Mouse (Mus musculus): ENCODE data around the gene Tex264. TPM values are rescaled to one million over a fixed set of nuclear protein-coding genes. Genes with fewer than 3 reads are reported as not detected.
A peak's percentile ranks its signal among the peaks of the same experiment; 100 is the strongest.

The Tex264 gene
- polyA plus RNA-seq, 1 experiment, result 46.5 TPM

GRCm38 (mm10) chr9:106716232-106716631 lies 30.5 kb upstream of the Tex264 start:
- no peak overlapping the region for H3K27ac ChIP-seq (ENCODE audit: insufficient read depth, low read length)
- H3K27me3 ChIP-seq (ENCODE audit: control insufficient read depth, insufficient read depth, low read length), result no peaks in the 10 kb centered on the region
- H3K4me3 ChIP-seq (ENCODE audit: extremely low read depth, insufficient read depth, insufficient read length), result no peak overlapping the region
- no peak for TF ChIP-seq CTCF (IDR thresholded peaks at IDR 0.05; ENCODE audit: extremely low read depth, insufficient read depth, insufficient read length, insufficient replicate concordance)
- no peak for TF ChIP-seq POLR2A (IDR thresholded peaks at IDR 0.05; ENCODE audit: low read depth, low read length)
- no peaks in the 10 kb centered on the region for H3K4me1 ChIP-seq (ENCODE audit: control insufficient read depth, insufficient read depth, insufficient read length)
- peaks cover 33% of the 10 kb centered on the region for H3K36me3 ChIP-seq (ENCODE audit: control insufficient read depth, insufficient read depth, low read length)
- WGBS, result 94% methylated on average over 2 of the region's 2 CpGs
- DNase-seq (ENCODE audit: low read depth in 1 of 2, low spot score in 2 of 2), result no peak

GRCm38 (mm10) chr9:106712470-106712869 lies 26.7 kb upstream of the Tex264 start:
- Histone ChIP-seq H3K27ac (ENCODE audit: insufficient read depth, low read length) (no peak overlapping the region), H3K4me3 (ENCODE audit: extremely low read depth, insufficient read depth, insufficient read length) (no peak overlapping the region), H3K36me3 (ENCODE audit: control insufficient read depth, insufficient read depth, low read length) (peaks cover 30% of the 10 kb centered on the region), H3K4me1 (ENCODE audit: control insufficient read depth, insufficient read depth, insufficient read length) (no peaks in the 10 kb centered on the region), H3K27me3 (ENCODE audit: control insufficient read depth, insufficient read depth, low read length) (no peaks in the 10 kb centered on the region)
- WGBS, result 97% methylated on average over 2 of the region's 2 CpGs
- no peak for TF ChIP-seq CTCF (IDR thresholded peaks at IDR 0.05; ENCODE audit: extremely low read depth, insufficient read depth, insufficient read length, insufficient replicate concordance)
- no peak for TF ChIP-seq POLR2A (IDR thresholded peaks at IDR 0.05; ENCODE audit: low read depth, low read length)
- no peak for DNase-seq (ENCODE audit: low read depth in 1 of 2, low spot score in 2 of 2)

GRCm38 (mm10) chr9:106692973-106693481 lies 7.3 kb upstream of the Tex264 start:
- WGBS, result 94% methylated on average over 11 of the region's 11 CpGs
- Histone ChIP-seq H3K36me3 (ENCODE audit: control insufficient read depth, insufficient read depth, low read length) (peaks cover 11% of the 10 kb centered on the region), H3K27ac (ENCODE audit: insufficient read depth, low read length) (no peak overlapping the region), H3K4me1 (ENCODE audit: control insufficient read depth, insufficient read depth, insufficient read length) (no peaks in the 10 kb centered on the region), H3K27me3 (ENCODE audit: control insufficient read depth, insufficient read depth, low read length) (no peaks in the 10 kb centered on the region), H3K4me3 (ENCODE audit: extremely low read depth, insufficient read depth, insufficient read length) (no peak overlapping the region)
- DNase-seq (ENCODE audit: low read depth in 1 of 2, low spot score in 2 of 2), result no peak
- TF ChIP-seq CTCF (IDR thresholded peaks at IDR 0.05; ENCODE audit: extremely low read depth, insufficient read depth, insufficient read length, insufficient replicate concordance), result no peak
- TF ChIP-seq POLR2A (IDR thresholded peaks at IDR 0.05; ENCODE audit: low read depth, low read length), result no peak

- TF ChIP-seq POLR2A (IDR thresholded peaks at IDR 0.05; ENCODE audit: low read depth, low read length) (no peak), CTCF (IDR thresholded peaks at IDR 0.05; ENCODE audit: extremely low read depth, insufficient read depth, insufficient read length, insufficient replicate concordance) (no peak)
- H3K27me3 ChIP-seq (ENCODE audit: control insufficient read depth, insufficient read depth, low read length), result no peaks in the 10 kb centered on the region
- 89% methylated on average over 8 of the region's 8 CpGs for WGBS
- H3K4me3 ChIP-seq (ENCODE audit: extremely low read depth, insufficient read depth, insufficient read length), result no peak overlapping the region
- H3K36me3 ChIP-seq (ENCODE audit: control insufficient read depth, insufficient read depth, low read length), result peaks cover 7% of the 10 kb centered on the region
- no peaks in the 10 kb centered on the region; the same call in 1 of the 2 replicates for H3K4me1 ChIP-seq (ENCODE audit: control insufficient read depth, insufficient read depth, insufficient read length)
- DNase-seq (ENCODE audit: low read depth in 1 of 2, low spot score in 2 of 2), result no peak
- H3K27ac ChIP-seq (ENCODE audit: insufficient read depth, low read length), result no peak overlapping the region
Measured at GRCm38 (mm10) chr9:106688834-106689233, 3.1 kb upstream of the Tex264 start.

GRCm38 (mm10) chr9:106686983-106687650 lies 1.4 kb upstream of the Tex264 start:
- Histone ChIP-seq H3K27me3 (ENCODE audit: control insufficient read depth, insufficient read depth, low read length) (no peaks in the 10 kb centered on the region), H3K4me3 (ENCODE audit: extremely low read depth, insufficient read depth, insufficient read length) (no peak overlapping the region), H3K27ac (ENCODE audit: insufficient read depth, low read length) (no peak overlapping the region), H3K4me1 (ENCODE audit: control insufficient read depth, insufficient read depth, insufficient read length) (no peaks in the 10 kb centered on the region; the same call in 1 of the 2 replicates), H3K36me3 (ENCODE audit: control insufficient read depth, insufficient read depth, low read length) (no peaks in the 10 kb centered on the region; the same call in 1 of the 2 replicates)
- 37% methylated on average over 8 of the region's 8 CpGs for WGBS
- DNase-seq (ENCODE audit: low read depth in 1 of 2, low spot score in 2 of 2), result peak; percentile 38 to 67
- TF ChIP-seq POLR2A (IDR thresholded peaks at IDR 0.05; ENCODE audit: low read depth, low read length) (no peak), CTCF (IDR thresholded peaks at IDR 0.05; ENCODE audit: extremely low read depth, insufficient read depth, insufficient read length, insufficient replicate concordance) (peak; percentile 73; the same call in 1 of the 2 replicates)

- TF ChIP-seq CTCF (IDR thresholded peaks at IDR 0.05; ENCODE audit: extremely low read depth, insufficient read depth, insufficient read length, insufficient replicate concordance) (no peak), POLR2A (IDR thresholded peaks at IDR 0.05; ENCODE audit: low read depth, low read length) (no peak)
- peak overlapping the region; percentile 93 for H3K4me3 ChIP-seq (ENCODE audit: extremely low read depth, insufficient read depth, insufficient read length)
- H3K36me3 ChIP-seq (ENCODE audit: control insufficient read depth, insufficient read depth, low read length), result peaks cover 5% of the 10 kb centered on the region; the same call in 1 of the 2 replicates
- no peak for DNase-seq (ENCODE audit: low read depth in 1 of 2, low spot score in 2 of 2)
- peak overlapping the region; percentile 63 for H3K27ac ChIP-seq (ENCODE audit: insufficient read depth, low read length)
- H3K27me3 ChIP-seq (ENCODE audit: control insufficient read depth, insufficient read depth, low read length), result no peaks in the 10 kb centered on the region
- WGBS, result 2% methylated on average over 14 of the region's 14 CpGs
- no peaks in the 10 kb centered on the region; the same call in 1 of the 2 replicates for H3K4me1 ChIP-seq (ENCODE audit: control insufficient read depth, insufficient read depth, insufficient read length)
Measured at GRCm38 (mm10) chr9:106684918-106685248, 844 bp downstream of the Tex264 start.
